Mouse (Mus musculus) heart, postnatal 36 days (tissue): ENCODE measurements at regions not wholly inside any gene's neighbourhood (a gene's known extent, or its start where the extent isn't known, plus 50 kb on each side); places are given as distances from the start of the nearest gene placed in this dataset.
A peak's percentile ranks its signal among the peaks of the same experiment; 100 is the strongest.

Experiments
- DNase-seq, 2 experiments: peaks; one replicate each; pipeline ENCODE4 v3.0.0; 2021 to 2022
- intact Hi-C: fragments of 180-260 bp; cut with DNase I; formaldehyde crosslinking; loops from one replicate; pipeline ENCODE4 v1.15.1; 2025

DNA sequence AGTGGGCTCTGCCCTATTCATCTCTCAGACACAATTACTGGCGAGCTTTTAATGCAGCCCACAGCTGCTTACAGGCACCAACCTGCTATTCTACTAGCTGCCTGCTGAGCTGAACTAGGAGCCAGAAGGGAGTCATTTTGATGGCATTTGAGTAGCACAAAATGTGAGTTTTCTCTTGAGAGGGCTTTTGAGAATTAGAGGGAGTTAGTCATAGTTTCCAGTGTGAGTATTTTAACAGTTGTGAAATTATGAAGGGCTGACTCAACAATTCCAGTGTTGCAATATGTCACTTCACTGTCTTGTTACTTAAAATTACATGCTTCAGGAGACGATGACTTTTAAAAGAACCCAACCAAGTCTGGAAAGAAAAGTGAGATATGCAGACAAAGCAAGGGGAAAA, 54.4 kb upstream of the Ly86 start:
- DNase-seq, result peak in 1 of 2 experiments; percentile 22
- intact Hi-C loops, result no loop called here

- DNase-seq, result no peak
- intact Hi-C loops, result no loop called here
These were observed 56.0 kb upstream of the Ly86 start for GRCm38 (mm10) chr13:37288993-37289392.

DNA sequence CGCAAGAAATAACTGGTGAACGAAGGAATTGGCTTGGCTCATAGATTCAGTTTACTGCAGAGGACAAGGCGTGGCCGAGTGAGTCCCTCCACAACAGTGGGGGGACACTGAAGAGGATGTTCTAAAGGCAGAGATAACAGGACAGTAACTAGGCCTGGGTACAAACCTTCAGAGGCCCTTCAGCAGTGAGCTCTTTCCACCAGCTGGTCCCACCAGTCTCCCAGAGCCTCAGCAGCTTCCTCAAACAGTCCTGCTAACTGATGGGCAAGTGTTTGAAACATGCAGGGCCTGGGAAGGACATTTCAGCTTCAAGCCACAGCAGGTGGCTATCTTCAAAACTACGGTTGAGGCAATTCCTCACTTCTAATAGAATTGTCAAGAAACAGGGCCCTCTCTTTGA, 62.5 kb upstream of the Ly86 start:
- no peak for DNase-seq
- intact Hi-C loops, result no loop called here

- DNase-seq, result no peak
- intact Hi-C loops, result no loop called here
These were observed 65.8 kb upstream of the Ly86 start for GRCm38 (mm10) chr13:37279078-37279789.

DNA sequence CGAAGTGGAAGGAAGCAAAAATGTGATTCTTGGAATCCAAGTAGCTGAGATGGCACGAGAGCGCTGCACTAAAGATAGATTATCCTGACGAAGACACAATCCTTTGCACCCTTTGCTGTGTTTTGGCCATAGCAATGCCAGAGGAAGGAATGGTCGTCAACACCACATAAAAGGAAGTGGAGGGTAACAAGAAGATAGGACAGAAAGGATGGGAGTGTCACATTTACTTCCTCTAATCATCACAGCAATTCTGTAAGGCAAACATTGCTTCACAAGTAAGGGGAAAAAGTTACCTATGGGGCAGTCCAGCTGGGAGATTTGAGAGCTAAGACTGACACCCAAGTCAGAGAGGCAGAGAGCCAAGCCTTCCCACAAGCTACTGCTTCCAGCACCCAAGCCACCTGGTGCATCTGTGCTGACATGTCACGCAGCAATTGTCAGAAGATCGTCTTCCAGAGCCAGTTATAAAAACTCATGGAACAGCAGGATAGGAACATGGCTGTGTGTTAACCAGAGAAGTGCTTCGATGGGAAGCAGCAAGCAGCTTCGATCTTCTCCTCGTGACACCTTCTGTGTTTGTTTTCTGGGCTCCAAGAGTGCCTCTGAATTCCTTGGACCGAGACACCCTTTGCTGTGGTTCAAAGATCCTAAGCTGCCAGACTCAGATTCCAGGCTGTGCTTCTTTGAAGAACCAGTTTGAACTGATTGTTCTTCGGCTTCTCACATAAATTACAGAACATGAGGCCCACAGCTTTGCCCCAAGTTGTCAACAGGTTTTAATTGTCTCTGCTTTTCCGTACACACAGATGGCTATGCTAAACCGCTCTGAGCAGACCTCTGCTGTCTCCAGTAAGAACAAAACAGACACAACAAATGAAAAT, 95.2 kb upstream of the Ly86 start:
- intact Hi-C loops, result no loop called here
- DNase-seq, result peak in 1 of 2 experiments; percentile 5

DNA sequence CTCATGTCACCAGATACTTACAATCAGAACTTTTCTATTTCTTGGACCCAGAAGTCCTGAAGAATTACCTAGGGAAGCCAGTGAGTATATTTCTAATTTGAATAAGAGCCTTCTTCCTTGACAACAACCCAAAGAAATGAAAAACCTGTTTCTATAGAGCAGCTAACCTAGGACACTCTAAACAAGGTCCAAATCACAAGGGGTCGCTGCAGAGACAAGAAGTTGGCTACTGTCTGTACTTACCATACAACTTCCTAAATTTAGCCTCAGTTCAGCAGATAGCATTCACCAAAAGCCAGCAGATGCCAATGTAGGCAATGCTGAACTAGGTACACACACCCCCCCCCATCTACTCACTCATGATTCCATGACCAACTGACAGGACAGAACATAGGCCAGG, 96.3 kb upstream of the Ly86 start:
- intact Hi-C loops, result no loop called here
- DNase-seq, result no peak

DNA sequence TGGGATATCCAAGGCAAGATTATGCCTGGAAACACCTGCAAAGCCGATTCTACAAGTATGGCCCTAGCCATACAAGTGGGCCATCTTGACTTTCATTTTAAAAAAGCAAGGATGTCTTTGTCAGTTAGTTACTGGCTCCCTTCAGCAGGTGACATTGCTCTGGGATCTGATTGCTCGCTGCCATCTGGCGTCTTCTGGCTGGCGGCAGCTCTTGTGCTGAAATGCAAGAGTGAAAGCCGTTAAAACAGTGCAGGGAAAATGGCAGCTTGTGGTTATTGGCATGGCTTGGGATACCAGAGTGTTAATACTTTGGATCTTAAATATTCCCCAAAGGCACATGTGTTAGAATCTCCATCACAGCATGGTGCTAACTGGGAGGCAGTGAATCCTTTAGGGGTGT, 105.0 kb upstream of the Ly86 start:
- intact Hi-C loops, result no loop called here
- no peak for DNase-seq

- intact Hi-C loops, result no loop called here
- no peak for DNase-seq
These were observed 107.7 kb upstream of the Ly86 start for GRCm38 (mm10) chr13:37237285-37237684.

- intact Hi-C loops, result no loop called here
- DNase-seq, result no peak
These were observed 119.2 kb upstream of the Ly86 start for GRCm38 (mm10) chr13:37225834-37226233.

DNA sequence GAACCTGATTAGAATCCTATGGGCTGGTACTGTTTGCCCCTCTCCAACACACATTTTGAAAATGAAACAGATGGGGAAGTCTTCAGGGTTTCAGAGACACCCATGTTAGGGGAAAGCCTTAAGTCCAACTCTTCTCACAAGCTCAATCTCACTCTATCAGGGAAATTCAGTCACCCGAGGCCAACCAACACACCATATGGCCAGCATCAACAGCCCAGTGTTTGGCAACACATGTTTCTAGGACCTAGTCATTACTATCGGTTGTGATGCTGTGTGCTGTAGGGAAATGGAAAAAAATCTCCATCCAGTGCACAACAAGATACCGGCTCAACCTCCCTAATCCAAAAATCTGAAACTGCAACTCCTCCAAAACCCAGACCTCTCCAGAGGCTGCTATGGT, 124.6 kb upstream of the Ly86 start:
- intact Hi-C loops, result no loop called here
- DNase-seq, result no peak

- intact Hi-C loops, result no loop called here
- DNase-seq, result no peak
These were observed 126.4 kb upstream of the Ly86 start for GRCm38 (mm10) chr13:37218596-37218995.

GRCm38 (mm10) chr13:37214590-37215282, 130.3 kb upstream of the Ly86 start:
- DNase-seq, result no peak
- intact Hi-C loops, result no loop called here

DNA sequence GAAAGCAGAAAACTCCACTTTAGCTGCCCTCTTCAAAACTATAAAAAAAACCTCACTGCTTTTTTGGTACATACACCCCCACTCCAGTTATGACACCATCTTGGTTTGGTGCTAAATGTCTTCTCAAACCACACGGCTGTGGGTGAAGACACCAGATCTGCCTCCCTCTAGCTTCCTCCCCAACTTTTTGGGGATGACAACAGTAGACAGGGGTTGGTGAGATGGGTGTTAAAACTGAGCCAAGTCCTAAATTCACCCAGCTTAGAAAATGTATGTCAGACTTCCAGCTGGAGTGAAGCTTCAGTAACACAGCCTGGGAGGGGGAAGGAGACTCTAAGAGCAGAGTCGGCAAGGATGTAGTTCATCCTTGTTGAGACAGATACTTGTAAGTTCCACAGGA, 147.1 kb upstream of the F13a1 start:
- intact Hi-C loops, result no loop called here
- no peak for DNase-seq

GRCm38 (mm10) chr13:37195857-37196256, 145.8 kb upstream of the F13a1 start:
- intact Hi-C loops, result no loop called here
- no peak for DNase-seq

GRCm38 (mm10) chr13:37181169-37181787, 131.2 kb upstream of the F13a1 start:
- no peak for DNase-seq

GRCm38 (mm10) chr13:37176526-37176925, 126.5 kb upstream of the F13a1 start:
- DNase-seq, result no peak
- intact Hi-C loops, result no loop called here

More at GRCm38 (mm10) chr13:37181169-37181787, 131.2 kb upstream of the F13a1 start:
- intact Hi-C loops, result no loop called here

DNA sequence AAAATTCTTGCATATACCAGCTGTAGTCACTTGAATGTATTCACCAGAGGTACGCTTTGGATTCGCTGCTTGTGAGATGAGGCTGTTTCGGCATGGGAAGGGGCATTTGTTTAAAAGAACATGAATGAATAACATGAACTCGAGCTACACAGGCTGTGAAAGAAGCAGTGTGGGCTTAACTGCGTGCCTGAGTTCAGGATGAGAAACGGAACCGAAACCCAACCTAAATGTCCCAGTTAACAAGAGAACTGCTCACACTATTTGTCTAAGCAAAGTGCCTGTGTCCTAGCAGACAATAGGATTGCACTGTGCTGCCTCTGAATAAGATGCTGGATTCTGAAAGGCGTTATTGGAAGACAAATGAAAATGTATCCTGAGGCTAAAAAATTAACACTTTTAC, 126.0 kb upstream of the F13a1 start:
- intact Hi-C loops, result no loop called here
- no peak for DNase-seq

- no peak for DNase-seq
- intact Hi-C loops, result no loop called here
These were observed 108.9 kb upstream of the F13a1 start for GRCm38 (mm10) chr13:37158831-37159522.

- intact Hi-C loops, result no loop called here
- DNase-seq, result no peak
These were observed 107.8 kb upstream of the F13a1 start for GRCm38 (mm10) chr13:37157808-37158207.

DNA sequence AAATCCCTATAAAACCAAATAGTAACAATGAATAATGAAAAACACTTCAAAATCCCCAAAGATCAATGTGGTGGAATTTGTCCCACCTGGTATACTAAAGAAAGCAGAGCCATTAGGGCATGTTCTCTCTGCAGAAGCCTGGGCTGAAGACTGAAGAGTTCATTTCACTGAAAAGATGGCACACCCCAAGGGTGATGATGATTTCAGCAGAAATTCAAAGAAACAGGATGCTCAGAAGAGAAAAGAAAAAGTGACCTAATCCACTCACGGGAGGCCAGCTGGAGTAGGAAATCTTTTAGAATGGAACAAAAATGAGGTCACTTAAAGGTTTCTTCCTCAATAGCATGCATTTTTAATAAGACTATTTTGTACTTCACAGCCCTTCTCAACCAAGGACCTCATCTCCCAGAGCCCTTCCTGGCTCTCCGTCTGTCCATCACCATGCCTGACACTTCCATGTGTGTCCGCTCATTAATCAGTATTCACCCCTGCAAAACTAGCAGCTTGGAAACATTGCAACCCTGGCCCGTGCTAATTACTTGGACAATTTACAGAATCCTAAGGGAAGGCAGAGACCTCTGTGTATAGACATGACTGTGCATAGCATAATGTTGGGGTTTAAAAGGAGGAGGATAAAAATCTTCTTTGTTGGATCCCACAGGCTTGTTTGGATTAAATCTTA, 101.9 kb upstream of the F13a1 start:
- no peak for DNase-seq
- intact Hi-C loops, result no loop called here
